Mouse (Mus musculus) limb, embryonic 11.5 days (tissue): Measurements from ENCODE around the gene Vwa8. TPM values are rescaled to one million over a fixed set of nuclear protein-coding genes. Genes with fewer than 3 reads are reported as not detected.
"Not testable (repeated sequence)": the region's sequence is repeated elsewhere in the genome, so short reads cannot be mapped to it uniquely, and the experiment has no call there.

Experiments used
- ATAC-seq: fragments of 200-750 bp; cut with Nextera tagmentation; 2 replicates; pipeline ENCODE4 v1.8.0; 2017; ENCODE audit warnings: low read depth; ENCODE audit not compliant: insufficient number of reproducible peaks, low FRiP score, low TSS enrichment
- DNase-seq: peaks from one replicate; pipeline ENCODE4 v3.0.0-alpha.2; 2015; ENCODE audit warnings: low spot score
- H3K27ac ChIP-seq: fragments of 300-500 bp; sonication (generic); replicated peaks from 2 replicates; pipeline ENCODE4 v1.5.1; 2014; ENCODE audit warnings: low read depth, mild to moderate bottlenecking, low read length
- H3K27me3 ChIP-seq: fragments of 300-500 bp; sonication (generic); 2 replicates; pipeline ENCODE4 v1.6.1; 2014; ENCODE audit warnings: mild to moderate bottlenecking, low read length, mixed read lengths; ENCODE audit not compliant: control insufficient read depth, insufficient read depth
- H3K36me3 ChIP-seq: fragments of 300-500 bp; sonication (generic); 2 replicates; pipeline ENCODE4 v1.6.1; 2014; ENCODE audit warnings: mild to moderate bottlenecking, low read length, moderate library complexity, mixed read lengths; ENCODE audit not compliant: control insufficient read depth, insufficient read depth
- H3K4me1 ChIP-seq: fragments of 300-500 bp; sonication (generic); 2 replicates; pipeline ENCODE4 v1.6.1; 2014; ENCODE audit warnings: low read length, mixed read lengths; ENCODE audit not compliant: control insufficient read depth, insufficient read depth
- H3K4me2 ChIP-seq: fragments of 300-500 bp; sonication (generic); 2 replicates; pipeline ENCODE4 v1.6.1; 2014; ENCODE audit warnings: low read depth, mild to moderate bottlenecking, moderate library complexity; ENCODE audit not compliant: severe bottlenecking
- H3K4me3 ChIP-seq: fragments of 300-500 bp; sonication (generic); 2 replicates; pipeline ENCODE4 v1.5.1; 2014; ENCODE audit warnings: low read depth, low read length
- H3K9ac ChIP-seq: fragments of 300-500 bp; sonication (generic); 2 replicates; pipeline ENCODE4 v1.6.1; 2014; ENCODE audit warnings: mild to moderate bottlenecking, low read length
- H3K9me3 ChIP-seq: fragments of 300-500 bp; sonication (generic); 2 replicates; pipeline ENCODE4 v1.6.1; 2016; ENCODE audit warnings: low read length; ENCODE audit not compliant: control insufficient read depth
- WGBS: fragments of 180-500 bp; shearing (Covaris S2); extraction: QIAGEN DNeasy Blood & Tissue Kit; methylation state at CpG from one replicate; pipeline ENCODE4 v1.1.7; 2014; 5-methylcytosine and 5-hydroxymethylcytosine counted together
- polyA plus RNA-seq: library from polyadenylated mRNA; unstranded; fragments of >200 nt; fragmentation: Nextera tagmentation; extraction: Ambion mirVana; gene quantifications from 2 replicates; pipeline ENCODE4 v1.2.1, GENCODE M21; 2014

Gene Vwa8
- polyA plus RNA-seq, 1 experiment from 2014 or later, result 10.2 TPM

DNA sequence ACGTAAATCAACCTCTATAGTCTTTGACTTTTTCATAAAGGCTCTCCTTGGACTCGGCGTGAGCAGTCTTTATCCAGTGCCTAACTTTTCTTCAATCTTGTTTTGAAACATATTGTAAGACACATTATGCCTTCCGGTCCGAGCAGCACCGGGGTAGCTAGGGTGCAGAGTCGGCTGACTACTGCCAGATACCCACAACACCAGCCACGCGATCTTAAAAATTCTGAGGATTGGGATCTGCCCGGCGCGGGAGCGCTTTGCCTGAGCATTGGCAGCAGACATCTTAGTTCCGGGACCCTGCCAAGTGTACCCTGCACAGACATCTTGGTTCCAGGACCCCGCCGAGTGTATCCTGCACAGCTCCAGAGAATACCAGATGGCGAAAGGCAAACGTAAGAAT is 38.6 kb downstream of the Vwa8 start:
- WGBS, result 98% methylated on average over 14 of the region's 18 CpGs
- H3K4me1 ChIP-seq, H3K4me2 ChIP-seq, H3K36me3 ChIP-seq, H3K27me3 ChIP-seq, H3K9me3 ChIP-seq, H3K27ac ChIP-seq, H3K4me3 ChIP-seq, ATAC-seq, DNase-seq, H3K9ac ChIP-seq: not testable (repeated sequence)

DNA sequence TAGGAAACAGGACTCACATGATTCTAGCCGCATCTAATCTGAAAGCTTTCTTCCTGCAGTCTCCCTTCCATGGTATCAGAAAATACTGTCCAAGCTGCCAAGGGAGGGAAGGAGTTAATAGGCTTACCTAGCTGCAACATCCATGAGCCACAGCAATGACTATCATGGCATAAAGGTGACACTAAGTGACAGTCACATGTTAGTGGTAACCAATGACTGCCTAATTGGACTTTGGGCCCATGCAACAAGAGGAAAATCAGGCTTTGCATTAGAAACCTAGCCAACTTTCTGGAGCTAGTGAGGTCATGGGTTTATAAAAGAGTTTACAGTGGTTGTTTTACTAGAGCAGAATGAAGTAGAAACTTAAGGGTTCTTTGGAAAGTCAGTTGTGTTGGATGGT is 46.6 kb downstream of the Vwa8 start:
- WGBS, result 96% methylated on average over 1 of the region's 1 CpGs
- H3K36me3 ChIP-seq, result no peaks in the 10 kb centered on the region
- no peaks in the 10 kb centered on the region for H3K9me3 ChIP-seq
- no peak overlapping the region for H3K4me3 ChIP-seq
- H3K27me3 ChIP-seq, result no peaks in the 10 kb centered on the region
- no peak overlapping the region for H3K9ac ChIP-seq
- no peak overlapping the region for H3K4me2 ChIP-seq
- DNase-seq, result no peak
- H3K4me1 ChIP-seq, result no peaks in the 10 kb centered on the region
- no peak for ATAC-seq
- no peak overlapping the region for H3K27ac ChIP-seq

DNA sequence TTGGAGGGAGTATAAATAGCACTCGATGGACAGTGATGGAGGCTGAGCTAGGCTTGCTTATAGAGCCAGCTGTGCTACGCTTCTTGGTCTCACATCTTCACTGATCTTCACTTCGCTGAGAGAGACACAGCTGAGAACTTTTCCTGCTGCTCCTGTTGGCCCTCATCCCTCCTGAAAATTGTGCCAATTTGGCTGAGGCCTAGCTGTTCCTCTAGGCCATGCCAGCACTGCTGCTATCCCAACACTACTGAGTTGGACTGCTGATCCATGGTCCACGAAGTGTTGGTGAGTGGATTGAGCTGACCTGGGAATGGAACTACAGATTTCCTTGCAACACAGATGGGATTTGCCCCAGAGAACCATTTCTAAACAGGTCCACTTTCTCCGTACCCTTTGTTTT is 47.4 kb downstream of the Vwa8 start:
- Histone ChIP-seq H3K4me1 (no peaks in the 10 kb centered on the region), H3K4me2 (no peak overlapping the region), H3K27ac (no peak overlapping the region), H3K9ac (no peak overlapping the region), H3K36me3 (no peaks in the 10 kb centered on the region), H3K4me3 (no peak overlapping the region), H3K27me3 (no peaks in the 10 kb centered on the region), H3K9me3 (no peaks in the 10 kb centered on the region)
- ATAC-seq, result no peak
- no peak for DNase-seq
- WGBS, result 90% methylated on average over 5 of the region's 5 CpGs

DNA sequence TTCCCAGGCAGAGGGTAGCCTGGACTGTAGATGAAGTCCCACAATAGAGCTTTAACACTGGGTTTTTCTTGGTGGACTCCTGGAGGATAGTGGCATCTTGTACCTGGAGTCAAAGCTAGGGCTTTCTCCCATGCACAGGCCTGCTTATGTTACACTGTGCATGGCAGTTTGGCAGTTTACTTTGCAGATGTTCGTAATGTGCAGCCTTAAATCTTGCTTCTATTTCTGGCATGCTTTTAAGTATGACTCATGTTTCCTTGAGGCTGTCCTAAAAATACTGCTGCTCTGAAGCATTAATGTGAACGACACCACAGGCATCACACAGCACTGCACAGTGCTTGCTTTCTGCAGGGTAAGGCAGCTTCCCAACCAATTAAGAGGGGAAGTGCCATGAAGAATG is 51.9 kb downstream of the Vwa8 start:
- H3K9ac ChIP-seq, result no peak overlapping the region
- no peaks in the 10 kb centered on the region for H3K9me3 ChIP-seq
- no peak for DNase-seq
- H3K4me1 ChIP-seq, result no peaks in the 10 kb centered on the region
- H3K4me2 ChIP-seq, result no peak overlapping the region
- no peaks in the 10 kb centered on the region for H3K27me3 ChIP-seq
- WGBS, result 32% methylated on average over 2 of the region's 2 CpGs
- H3K36me3 ChIP-seq, result no peaks in the 10 kb centered on the region
- H3K27ac ChIP-seq, result no peak overlapping the region
- no peak overlapping the region for H3K4me3 ChIP-seq
- no peak for ATAC-seq

DNA sequence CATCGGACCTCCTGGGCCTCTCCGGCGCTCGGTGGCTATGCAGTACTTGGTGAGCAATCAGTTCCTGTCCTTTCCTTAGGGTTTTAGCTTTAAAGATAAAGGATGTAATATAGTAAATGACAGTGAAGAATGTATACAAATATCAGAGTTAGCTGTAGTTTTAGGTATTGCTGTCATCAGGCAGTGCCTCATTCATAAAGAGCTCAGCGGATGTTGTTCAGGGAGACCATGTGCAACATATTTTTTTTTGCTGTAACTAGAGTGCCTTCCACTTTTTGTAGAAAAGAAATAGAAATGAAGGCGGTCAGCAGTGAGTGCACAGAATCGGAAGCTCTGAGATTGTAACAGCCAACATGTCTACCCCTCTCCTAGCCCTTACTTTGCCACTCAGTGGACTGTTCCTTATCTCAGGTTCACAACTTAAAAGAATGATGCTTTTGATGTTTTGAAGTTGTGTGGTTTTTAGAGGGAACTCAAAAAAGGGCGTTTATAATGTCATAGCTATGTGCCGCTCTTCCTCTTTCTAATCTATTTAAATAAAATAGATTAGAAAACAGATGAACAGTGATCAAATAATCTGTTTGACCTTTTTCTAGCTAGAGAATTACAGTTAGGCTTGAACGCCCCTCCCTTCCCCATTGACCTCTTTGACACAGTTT is 59.5 kb downstream of the Vwa8 start:
- WGBS, result 93% methylated on average over 10 of the region's 10 CpGs

DNA sequence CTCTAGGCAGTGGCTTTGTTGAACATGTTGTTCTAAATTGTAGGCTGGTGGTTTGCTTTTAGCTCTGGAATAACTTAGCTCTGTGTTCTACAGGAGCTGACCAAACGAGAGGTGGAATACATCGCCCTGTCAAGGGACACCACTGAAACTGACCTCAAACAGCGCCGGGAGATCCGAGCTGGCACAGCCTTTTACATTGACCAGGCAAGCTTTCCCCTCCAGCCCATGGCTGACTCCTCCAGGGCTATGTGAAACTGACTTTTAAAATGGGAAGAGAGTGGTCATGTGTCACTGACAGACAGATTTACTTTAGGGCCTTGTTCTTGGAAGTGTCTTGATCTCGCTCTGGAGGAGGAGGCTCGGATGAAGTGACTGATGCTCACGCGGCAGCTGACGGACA is 63.2 kb downstream of the Vwa8 start:
- Histone ChIP-seq H3K4me1 (no peaks in the 10 kb centered on the region), H3K27me3 (no peaks in the 10 kb centered on the region), H3K36me3 (no peaks in the 10 kb centered on the region), H3K9me3 (no peaks in the 10 kb centered on the region), H3K9ac (no peak overlapping the region), H3K4me2 (no peak overlapping the region), H3K4me3 (no peak overlapping the region), H3K27ac (no peak overlapping the region)
- 76% methylated on average over 10 of the region's 10 CpGs for WGBS
- ATAC-seq, result no peak
- DNase-seq, result no peak

More for the DNA sequence above, 59.5 kb downstream of the Vwa8 start:
- no peaks in the 10 kb centered on the region for H3K36me3 ChIP-seq
- no peaks in the 10 kb centered on the region for H3K4me1 ChIP-seq
- no peak overlapping the region for H3K4me2 ChIP-seq
- no peaks in the 10 kb centered on the region for H3K9me3 ChIP-seq
- no peak overlapping the region for H3K27ac ChIP-seq
- ATAC-seq (no peak), DNase-seq (no peak)
- no peak overlapping the region for H3K9ac ChIP-seq
- H3K27me3 ChIP-seq, result no peaks in the 10 kb centered on the region
- no peak overlapping the region for H3K4me3 ChIP-seq

DNA sequence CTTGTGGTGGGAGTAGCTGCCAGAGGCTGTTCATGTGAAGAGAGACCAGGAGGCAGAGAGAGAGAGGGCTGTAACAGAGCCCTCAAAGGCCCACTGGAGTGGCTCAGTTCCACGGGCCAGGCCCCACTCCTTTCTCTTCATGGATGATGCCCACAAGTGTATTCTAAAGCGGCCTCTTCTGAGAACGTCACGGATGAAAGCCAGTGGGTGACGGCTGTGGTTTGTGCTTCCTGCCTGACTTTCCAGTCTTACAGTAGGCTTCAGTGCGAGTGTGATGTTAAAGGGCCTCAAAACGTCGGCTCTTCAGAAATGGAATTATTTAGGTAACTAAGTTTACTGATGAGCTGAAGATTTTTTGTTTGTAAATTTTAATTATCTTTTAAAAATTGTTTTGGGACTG is 65.3 kb downstream of the Vwa8 start:
- WGBS, result 90% methylated on average over 8 of the region's 8 CpGs

DNA sequence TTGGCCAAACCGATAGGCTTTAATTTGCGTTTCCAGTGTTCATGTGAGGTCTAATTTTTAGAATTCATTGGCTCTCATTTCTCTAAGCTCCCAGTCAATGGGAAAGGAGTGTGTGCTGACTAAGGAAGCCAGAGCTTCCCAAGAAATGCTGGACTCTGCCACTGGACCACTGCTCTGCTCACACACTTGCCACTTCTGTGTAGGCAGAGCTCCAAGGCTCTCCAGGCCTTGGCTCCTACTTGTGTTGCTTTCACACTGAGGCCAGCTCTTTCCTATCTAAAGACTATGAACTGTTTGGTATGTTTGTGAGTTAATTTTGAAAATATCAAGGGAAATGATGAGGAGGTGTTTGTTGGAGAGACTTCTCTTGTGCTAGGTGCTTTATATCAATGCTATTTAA is 67.8 kb downstream of the Vwa8 start:
- 93% methylated on average over 2 of the region's 2 CpGs for WGBS
- Histone ChIP-seq H3K36me3 (no peaks in the 10 kb centered on the region), H3K4me1 (no peaks in the 10 kb centered on the region), H3K4me2 (no peak overlapping the region), H3K4me3 (no peak overlapping the region), H3K9me3 (no peaks in the 10 kb centered on the region), H3K27me3 (no peaks in the 10 kb centered on the region), H3K9ac (no peak overlapping the region), H3K27ac (no peak overlapping the region)
- no peak for ATAC-seq
- DNase-seq, result no peak

More for the DNA sequence above, 65.3 kb downstream of the Vwa8 start:
- no peaks in the 10 kb centered on the region for H3K36me3 ChIP-seq
- H3K4me3 ChIP-seq, result no peak overlapping the region
- H3K9ac ChIP-seq, result no peak overlapping the region
- no peaks in the 10 kb centered on the region for H3K9me3 ChIP-seq
- DNase-seq (no peak), ATAC-seq (no peak)
- H3K4me1 ChIP-seq, result no peaks in the 10 kb centered on the region
- no peak overlapping the region for H3K27ac ChIP-seq
- no peak overlapping the region for H3K4me2 ChIP-seq
- no peaks in the 10 kb centered on the region for H3K27me3 ChIP-seq

DNA sequence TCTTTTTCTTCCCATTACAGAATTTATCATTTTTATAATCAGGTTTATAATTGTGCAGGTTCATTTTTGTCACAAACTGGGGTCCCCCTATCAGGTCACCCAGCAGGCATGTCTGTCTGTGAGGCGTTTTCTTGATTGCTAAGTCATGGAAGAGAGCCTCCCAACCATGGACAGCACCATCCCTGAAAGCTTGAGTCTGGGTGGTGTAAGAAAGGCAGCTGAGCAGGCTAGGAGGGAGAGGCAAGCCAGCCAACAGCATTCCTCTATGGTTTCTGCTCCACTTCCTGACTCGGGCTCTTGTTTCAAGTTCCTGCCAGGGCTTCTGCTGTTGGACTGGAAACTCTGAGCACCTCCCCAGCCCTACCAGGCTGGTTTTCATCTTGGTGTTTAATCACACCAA is 72.4 kb downstream of the Vwa8 start:
- no peak for DNase-seq
- 66% methylated on average over 2 of the region's 2 CpGs for WGBS
- H3K9ac ChIP-seq, result no peak overlapping the region
- H3K9me3 ChIP-seq, result no peaks in the 10 kb centered on the region
- no peak for ATAC-seq
- no peaks in the 10 kb centered on the region for H3K27me3 ChIP-seq
- H3K4me1 ChIP-seq, result no peaks in the 10 kb centered on the region
- H3K4me3 ChIP-seq, result no peak overlapping the region
- no peak overlapping the region for H3K27ac ChIP-seq
- H3K4me2 ChIP-seq, result no peak overlapping the region
- H3K36me3 ChIP-seq, result no peaks in the 10 kb centered on the region
